Mouse (Mus musculus): ENCODE results near the gene Cyb5r4.

DNA sequence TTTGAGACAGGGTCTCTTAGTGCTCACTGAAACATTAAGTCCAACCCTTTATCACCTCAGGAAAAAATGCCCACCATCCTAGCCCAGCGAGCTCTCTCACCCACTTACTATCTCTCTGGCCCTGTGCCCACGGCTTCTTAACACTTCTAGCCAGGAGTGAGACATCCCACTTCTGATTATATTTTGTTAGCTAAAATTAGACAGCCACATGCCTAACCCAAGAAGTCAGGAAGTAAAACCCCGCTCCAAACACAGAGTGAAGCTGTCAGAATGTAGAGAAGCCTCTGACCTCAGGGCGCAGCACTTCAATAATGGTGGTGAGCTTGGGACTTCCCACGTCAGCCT lies 16.4 kb upstream of the Cyb5r4 start:
- no peak for TF ChIP-seq POLR2A (IDR thresholded peaks at IDR 0.05; ENCODE audit: borderline replicate concordance, extremely low read depth, insufficient read depth, insufficient read length, poor library complexity, severe bottlenecking)
- no peak for TF ChIP-seq CTCF (IDR thresholded peaks at IDR 0.05; ENCODE audit: borderline replicate concordance, extremely low read depth, insufficient read depth, insufficient read length)

Data from brain, embryonic 14.5 days (tissue).